Mouse (Mus musculus) embryonic facial prominence, embryonic 11.5 days (tissue): ENCODE measurements around the gene Klf3. TPM values are rescaled to one million over a fixed set of nuclear protein-coding genes. Genes with fewer than 3 reads are reported as not detected.

Experiments
- ATAC-seq: fragments of 200-750 bp; cut with Nextera tagmentation; replicated peaks from 2 replicates; pipeline ENCODE4 v1.8.0; 2017; ENCODE audit warnings: low read depth; ENCODE audit not compliant: insufficient number of reproducible peaks, low FRiP score, low TSS enrichment
- DNase-seq: peaks from one replicate; pipeline ENCODE4 v3.0.0-alpha.2; 2015; ENCODE audit warnings: low spot score
- H3K27ac ChIP-seq: fragments of 300-500 bp; sonication (generic); replicated peaks from 2 replicates; pipeline ENCODE4 v1.5.1; 2014; ENCODE audit warnings: mild to moderate bottlenecking, low read depth, low read length, control low read depth
- H3K27me3 ChIP-seq: fragments of 300-500 bp; sonication (generic); 2 replicates; pipeline ENCODE4 v1.6.1; 2014; ENCODE audit warnings: mild to moderate bottlenecking, low read length, moderate library complexity, mixed read lengths; ENCODE audit not compliant: control insufficient read depth, insufficient read depth
- H3K36me3 ChIP-seq: fragments of 300-500 bp; sonication (generic); replicated peaks from 2 replicates; pipeline ENCODE4 v1.6.1; 2014; ENCODE audit warnings: low read depth, mild to moderate bottlenecking, low read length, moderate library complexity, mixed read lengths; ENCODE audit not compliant: control insufficient read depth, insufficient read depth
- H3K4me1 ChIP-seq: fragments of 300-500 bp; sonication (generic); 2 replicates; pipeline ENCODE4 v1.6.1; 2014; ENCODE audit warnings: low read length, mixed read lengths; ENCODE audit not compliant: control insufficient read depth, insufficient read depth
- H3K4me2 ChIP-seq: fragments of 300-500 bp; sonication (generic); 2 replicates; pipeline ENCODE4 v1.6.1; 2014; ENCODE audit warnings: low read depth, mild to moderate bottlenecking, control low read depth, low read length, moderate library complexity
- H3K4me3 ChIP-seq: fragments of 300-500 bp; sonication (generic); 2 replicates; pipeline ENCODE4 v1.5.1; 2014; ENCODE audit warnings: low read depth, low read length, control low read depth
- H3K9ac ChIP-seq: fragments of 300-500 bp; sonication (generic); replicated peaks from 2 replicates; pipeline ENCODE4 v1.6.1; 2014; ENCODE audit warnings: mild to moderate bottlenecking, control low read depth, low read length
- H3K9me3 ChIP-seq: fragments of 300-500 bp; sonication (generic); replicated peaks from 2 replicates; pipeline ENCODE4 v1.6.1; 2016; ENCODE audit warnings: mild to moderate bottlenecking, low read length, inconsistent platforms, mixed read lengths; ENCODE audit not compliant: control insufficient read depth
- WGBS: fragments of 180-500 bp; shearing (Covaris S2); extraction: QIAGEN DNeasy Blood & Tissue Kit; methylation state at CpG from one replicate; pipeline ENCODE4 v1.1.7; 2014; 5-methylcytosine and 5-hydroxymethylcytosine counted together
- polyA plus RNA-seq: library from polyadenylated mRNA; unstranded; fragments of >200 nt; fragmentation: Nextera tagmentation; extraction: Ambion mirVana; gene quantifications from 2 replicates; pipeline ENCODE4 v1.2.1, GENCODE M21; 2014

Gene Klf3
- polyA plus RNA-seq, 1 experiment from 2014 or later, result 31.5 TPM

DNA sequence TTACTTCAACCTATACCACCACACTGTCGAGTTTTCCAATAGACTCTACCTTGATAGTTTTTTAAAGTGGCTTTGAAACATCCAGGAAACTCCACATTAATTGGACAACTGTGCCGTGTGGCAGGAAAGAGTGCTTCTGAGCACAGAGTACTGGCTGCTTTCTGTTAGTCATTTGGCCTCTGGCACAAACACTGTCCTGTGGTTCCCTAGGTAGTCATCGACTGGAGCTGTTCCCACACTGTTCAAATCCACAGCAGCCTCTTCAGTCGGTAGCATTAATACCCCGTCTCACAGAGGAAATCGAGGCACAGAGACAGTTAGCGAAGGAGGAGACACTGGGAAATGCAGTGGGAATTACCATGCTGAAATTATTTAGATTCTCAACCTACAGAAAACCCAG is 22.3 kb downstream of the Klf3 start:
- Histone ChIP-seq H3K4me1 (no peaks in the 10 kb centered on the region), H3K27me3 (no peaks in the 10 kb centered on the region), H3K9me3 (no peaks in the 10 kb centered on the region), H3K36me3 (peaks cover 26% of the 10 kb centered on the region), H3K4me3 (no peak overlapping the region), H3K27ac (no peak overlapping the region), H3K9ac (no peak overlapping the region), H3K4me2 (no peak overlapping the region)
- DNase-seq (no peak), ATAC-seq (no peak)
- 92% methylated on average over 7 of the region's 7 CpGs for WGBS

DNA sequence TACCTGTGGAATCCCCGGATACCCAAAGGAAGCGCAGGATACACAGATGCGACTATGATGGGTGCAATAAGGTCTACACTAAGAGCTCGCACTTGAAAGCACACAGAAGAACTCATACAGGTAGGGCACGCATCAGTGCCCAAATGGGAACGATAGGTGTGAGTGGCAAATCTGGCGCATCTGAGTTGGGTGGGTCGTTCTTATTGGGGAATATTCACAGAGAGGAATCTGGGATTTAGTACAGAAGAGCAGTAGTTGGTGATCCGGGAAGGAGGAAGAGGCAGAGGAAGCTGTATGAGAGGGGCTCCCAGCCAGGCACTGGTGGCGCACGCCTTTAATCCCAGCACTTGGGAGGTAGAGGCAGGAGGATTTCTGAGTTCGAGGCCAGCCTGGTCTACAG is 24.0 kb downstream of the Klf3 start:
- Histone ChIP-seq H3K9ac (no peak overlapping the region), H3K9me3 (no peaks in the 10 kb centered on the region), H3K27me3 (no peaks in the 10 kb centered on the region), H3K4me3 (no peak overlapping the region), H3K4me1 (no peaks in the 10 kb centered on the region), H3K36me3 (peaks cover 26% of the 10 kb centered on the region), H3K4me2 (no peak overlapping the region), H3K27ac (no peak overlapping the region)
- WGBS, result 95% methylated on average over 12 of the region's 12 CpGs
- ATAC-seq, result no peak
- no peak for DNase-seq

DNA sequence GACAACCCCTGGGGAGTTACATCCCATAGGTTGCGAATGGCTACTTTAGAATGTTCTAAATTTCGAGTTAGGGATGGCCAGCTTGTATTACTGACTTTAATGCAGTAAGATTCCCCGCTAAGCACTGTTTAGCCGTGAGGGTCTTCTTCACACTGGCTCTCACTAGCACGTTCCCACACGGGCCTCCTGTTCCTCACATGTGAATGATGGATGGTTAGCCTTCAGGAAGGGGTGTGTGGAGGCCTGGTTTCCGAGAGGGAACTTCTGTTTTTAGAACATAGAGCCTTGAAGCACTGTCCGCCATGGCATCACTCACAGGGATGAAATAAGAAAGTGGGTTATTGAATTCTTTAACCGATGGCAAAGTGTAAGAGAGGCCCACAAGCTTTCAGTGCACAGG is 25.1 kb downstream of the Klf3 start:
- no peaks in the 10 kb centered on the region for H3K4me1 ChIP-seq
- no peak overlapping the region for H3K4me2 ChIP-seq
- no peak for ATAC-seq
- no peaks in the 10 kb centered on the region; the same call in 1 of the 2 replicates for H3K9me3 ChIP-seq
- H3K27me3 ChIP-seq, result no peaks in the 10 kb centered on the region
- no peak overlapping the region for H3K4me3 ChIP-seq
- H3K27ac ChIP-seq, result no peak overlapping the region
- whole genome bisulfite sequencing, result 91% methylated on average over 9 of the region's 9 CpGs
- peaks cover 25% of the 10 kb centered on the region for H3K36me3 ChIP-seq
- no peak for DNase-seq
- H3K9ac ChIP-seq, result no peak overlapping the region

DNA sequence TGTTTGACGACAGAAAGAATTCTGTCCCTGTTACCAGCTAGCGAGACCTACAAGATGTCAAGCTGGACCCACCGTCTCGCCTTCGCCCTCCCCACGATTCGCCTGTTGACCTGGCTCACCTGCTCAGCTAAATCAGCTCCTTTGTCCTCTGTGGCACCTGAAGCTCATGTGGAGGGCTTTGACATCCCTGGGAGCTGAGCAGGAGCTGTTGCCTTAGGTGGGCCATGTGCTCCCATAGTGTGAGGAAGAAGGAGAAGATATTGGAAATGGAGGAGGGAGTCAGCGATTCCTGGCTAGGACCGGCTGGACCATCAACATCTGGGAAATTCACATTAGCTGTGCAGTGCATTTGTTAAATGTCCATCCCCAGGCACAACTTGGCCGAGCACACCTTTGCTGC is 26.4 kb downstream of the Klf3 start:
- H3K4me2 ChIP-seq, result no peak overlapping the region
- H3K36me3 ChIP-seq, result peaks cover 17% of the 10 kb centered on the region
- no peaks in the 10 kb centered on the region for H3K27me3 ChIP-seq
- 94% methylated on average over 10 of the region's 10 CpGs for WGBS
- no peaks in the 10 kb centered on the region for H3K4me1 ChIP-seq
- no peak for DNase-seq
- no peak overlapping the region for H3K27ac ChIP-seq
- H3K4me3 ChIP-seq, result no peak overlapping the region
- no peak for ATAC-seq
- H3K9ac ChIP-seq, result no peak overlapping the region
- no peaks in the 10 kb centered on the region; the same call in 1 of the 2 replicates for H3K9me3 ChIP-seq

DNA sequence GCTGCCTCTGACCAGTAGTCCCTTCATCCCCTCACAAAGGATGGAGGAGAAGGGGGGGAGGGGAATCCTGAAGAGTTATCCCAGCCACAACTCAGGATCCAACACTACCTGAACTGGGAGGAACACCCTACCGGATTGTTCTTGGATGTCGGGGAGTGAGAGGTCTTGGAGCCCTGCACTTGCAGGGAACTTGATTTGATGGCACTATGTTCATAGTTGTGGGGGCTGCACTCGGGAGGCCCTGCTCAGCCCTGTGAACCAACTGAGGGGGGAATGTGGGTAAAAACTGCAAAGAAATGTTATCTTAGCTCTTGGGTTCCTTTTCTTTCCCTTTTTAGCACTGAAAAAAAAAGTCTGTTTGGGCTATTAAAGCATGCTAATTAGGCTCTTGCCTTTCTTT is 27.6 kb downstream of the Klf3 start:
- ATAC-seq, result no peak
- H3K36me3 ChIP-seq, result peaks cover 14% of the 10 kb centered on the region
- 88% methylated on average over 3 of the region's 3 CpGs for WGBS
- H3K27ac ChIP-seq, result no peak overlapping the region
- H3K9me3 ChIP-seq, result no peaks in the 10 kb centered on the region; the same call in 1 of the 2 replicates
- no peaks in the 10 kb centered on the region for H3K4me1 ChIP-seq
- no peak overlapping the region for H3K4me3 ChIP-seq
- H3K9ac ChIP-seq, result no peak overlapping the region
- H3K27me3 ChIP-seq, result no peaks in the 10 kb centered on the region
- DNase-seq, result no peak
- H3K4me2 ChIP-seq, result no peak overlapping the region

DNA sequence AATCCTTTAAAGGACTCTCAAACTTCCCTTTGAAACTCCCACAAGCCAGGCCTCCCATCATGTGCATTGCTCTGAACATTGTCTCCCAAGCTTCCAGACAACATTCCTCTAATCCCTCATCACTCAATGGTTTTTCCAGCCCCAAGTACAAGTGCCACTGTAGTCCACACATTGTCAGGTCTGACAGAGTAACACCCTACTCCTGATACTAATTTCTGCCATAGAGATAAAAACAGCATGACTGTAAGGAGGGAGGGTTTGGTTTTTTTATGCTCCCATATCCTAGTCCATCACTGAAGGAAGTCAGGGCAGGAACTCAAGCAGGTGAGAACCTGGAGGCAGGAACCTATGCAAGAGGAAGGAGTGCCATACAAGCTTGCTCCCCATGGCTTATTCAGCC is 30.2 kb downstream of the Klf3 start:
- Histone ChIP-seq H3K4me1 (no peaks in the 10 kb centered on the region), H3K9me3 (no peaks in the 10 kb centered on the region; the same call in 1 of the 2 replicates), H3K4me3 (no peak overlapping the region), H3K36me3 (peaks cover 5% of the 10 kb centered on the region), H3K27me3 (no peaks in the 10 kb centered on the region), H3K4me2 (no peak overlapping the region), H3K9ac (no peak overlapping the region), H3K27ac (no peak overlapping the region)
- no peak for ATAC-seq
- no peak for DNase-seq

DNA sequence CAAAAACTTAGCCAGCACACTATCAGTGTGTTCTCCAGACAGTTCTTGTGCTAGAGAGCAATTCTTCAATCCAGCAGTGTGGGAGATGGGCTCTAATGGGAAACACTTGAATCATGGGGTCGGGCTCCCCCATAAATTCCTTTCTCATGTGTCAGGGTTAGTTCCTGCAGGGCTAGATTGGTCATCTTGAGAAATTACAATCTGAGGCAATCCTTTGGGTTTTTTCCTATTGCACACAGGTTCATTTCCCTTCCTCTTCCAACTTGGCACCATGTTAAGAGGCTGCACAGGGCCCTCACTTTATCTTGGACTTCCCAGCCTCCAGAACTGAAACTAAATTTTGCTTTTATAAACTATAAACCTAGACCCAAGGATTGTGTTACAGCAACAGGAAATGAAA is 31.0 kb downstream of the Klf3 start:
- Histone ChIP-seq H3K9ac (no peak overlapping the region), H3K27me3 (no peaks in the 10 kb centered on the region), H3K4me2 (no peak overlapping the region), H3K4me3 (no peak overlapping the region), H3K4me1 (no peaks in the 10 kb centered on the region), H3K36me3 (peaks cover 5% of the 10 kb centered on the region), H3K27ac (no peak overlapping the region), H3K9me3 (no peaks in the 10 kb centered on the region; the same call in 1 of the 2 replicates)
- DNase-seq (no peak), ATAC-seq (no peak)
- 78% methylated on average over 1 of the region's 1 CpGs for WGBS

DNA sequence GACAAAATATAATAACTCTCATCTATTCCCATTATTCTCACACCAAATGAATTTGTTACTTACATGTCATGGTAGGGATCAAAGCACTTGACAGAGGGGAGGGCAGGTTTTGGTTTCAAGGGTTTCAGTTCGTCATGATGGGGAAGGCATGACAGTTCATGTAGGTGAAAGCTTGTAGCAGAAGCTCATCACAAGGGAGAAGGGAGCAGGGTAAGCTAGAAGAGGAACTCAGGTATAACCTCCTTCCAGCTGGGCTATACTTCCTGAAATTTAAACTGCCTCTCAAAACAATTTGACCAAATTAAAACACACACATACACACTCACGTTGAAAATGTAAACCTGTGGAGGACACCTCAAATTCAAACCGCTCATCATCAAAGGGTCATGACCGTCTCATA is 32.1 kb downstream of the Klf3 start:
- Histone ChIP-seq H3K27me3 (no peaks in the 10 kb centered on the region), H3K4me2 (no peak overlapping the region), H3K4me3 (no peak overlapping the region), H3K27ac (no peak overlapping the region), H3K9ac (no peak overlapping the region), H3K9me3 (no peaks in the 10 kb centered on the region; the same call in 1 of the 2 replicates), H3K36me3 (no peaks in the 10 kb centered on the region), H3K4me1 (no peaks in the 10 kb centered on the region)
- 87% methylated on average over 4 of the region's 4 CpGs for WGBS
- no peak for DNase-seq
- ATAC-seq, result no peak
